Mouse (Mus musculus): Measurements from ENCODE around the gene Pop7. TPM values are rescaled to one million over a fixed set of nuclear protein-coding genes. Genes with fewer than 3 reads are reported as not detected.

Pop7 gene
- total RNA-seq (2021) = 29.9 and 31.7 TPM in 2 replicates
- long read RNA-seq, transcript Pop7-201 (2 exons, 881 nt) = minor isoform, 8 of 18 reads
- long read RNA-seq, transcript Pop7-202 (1 exons, 988 nt) = major isoform, 9 of 18 reads
- long read RNA-seq, partial matches to known transcripts = 0 of 18 reads
- long read RNA-seq, other reads (novel, unspliced or antisense) = 1 of 18 reads

DNA sequence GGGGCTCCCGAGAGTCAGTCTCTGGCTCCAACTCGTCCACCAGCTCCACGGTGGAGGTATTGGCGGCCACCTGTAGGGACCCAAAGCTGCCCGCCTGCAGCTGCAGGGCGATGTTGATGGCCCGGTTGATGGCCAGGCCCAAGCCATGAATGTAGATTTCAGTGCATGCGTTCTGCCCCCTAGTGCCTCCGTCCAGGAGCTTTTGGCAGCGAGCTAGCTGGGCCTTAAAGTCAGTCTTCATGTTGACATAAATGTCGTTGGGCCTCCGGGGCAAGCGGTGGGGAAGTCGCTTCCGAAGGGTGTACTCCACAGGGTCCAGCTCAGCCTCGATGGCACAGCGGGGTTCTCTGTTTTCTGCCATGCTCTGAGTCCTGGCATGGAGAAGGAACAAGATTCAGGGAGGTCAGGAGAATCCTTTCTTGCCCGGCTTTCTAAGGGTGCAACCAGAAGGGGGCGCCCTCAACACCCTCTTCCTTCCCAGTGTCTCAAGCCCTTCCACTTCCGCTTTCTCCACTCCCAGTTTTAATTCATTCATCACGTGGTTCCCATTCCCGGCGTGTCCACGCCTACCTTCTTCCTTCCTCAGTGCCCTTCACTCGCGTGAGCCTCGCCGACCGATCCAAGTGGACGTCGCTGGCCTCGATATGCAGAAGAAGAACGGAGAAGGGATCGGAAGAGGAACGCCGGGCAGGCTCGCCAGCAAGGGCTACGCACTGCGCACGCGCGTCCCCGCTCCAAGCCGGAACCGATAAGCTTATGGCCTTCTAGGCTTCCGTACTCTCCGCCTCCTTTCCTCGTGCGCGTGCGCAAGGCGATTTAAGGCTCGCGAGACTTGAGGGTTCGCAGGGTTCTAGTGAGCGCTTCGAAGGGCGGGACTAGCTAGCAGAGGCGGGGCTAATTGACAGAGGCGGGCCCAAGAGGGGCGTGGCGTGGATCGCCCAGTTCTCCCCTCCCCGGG lies at the start of gene Pop7:
TSS of gene Pop7 (minus strand) at position 810 of the 958 bp plus-strand sequence.
- peak; percentile 99 for DNase-seq

DNA sequence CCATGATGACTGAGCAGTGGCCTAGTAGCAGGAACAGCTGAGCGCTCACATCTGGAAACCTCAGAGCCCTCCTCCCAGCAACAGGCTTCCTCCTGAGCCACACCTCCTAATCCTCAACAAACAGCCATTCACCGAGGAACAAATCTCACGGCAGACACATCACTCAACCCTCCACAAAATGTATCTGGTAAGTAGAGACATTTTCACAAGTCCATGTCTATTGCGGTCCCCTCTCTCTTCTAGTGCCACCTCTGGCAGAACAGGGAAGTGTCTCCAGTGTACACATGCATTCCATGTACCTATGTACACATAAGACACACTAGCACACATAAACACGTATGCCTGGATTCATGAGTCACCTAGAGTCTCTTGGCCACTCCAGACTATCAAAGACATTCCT lies 48.8 kb upstream of the Pop7 start:
- DNase-seq = no peak

DNA sequence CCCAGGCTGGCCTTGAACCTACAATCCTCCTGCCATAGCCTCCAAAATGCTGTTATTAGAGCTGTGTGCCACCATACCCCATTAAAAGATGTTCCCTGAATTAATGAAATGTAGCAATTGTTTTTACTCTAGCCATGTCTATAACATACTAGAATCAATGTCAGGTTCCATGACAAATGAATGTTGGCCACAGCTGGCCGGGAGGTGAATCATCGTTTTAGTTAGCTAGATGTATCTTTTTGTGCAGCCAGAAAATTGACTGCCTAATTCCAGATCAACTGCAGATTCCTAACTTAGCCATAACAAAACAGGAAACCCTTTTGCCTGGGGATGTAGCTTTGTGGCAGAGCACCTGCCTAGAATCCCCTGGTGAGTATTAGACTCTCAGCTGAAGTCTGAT lies 47.5 kb upstream of the Pop7 start:
- DNase-seq = no peak

DNA sequence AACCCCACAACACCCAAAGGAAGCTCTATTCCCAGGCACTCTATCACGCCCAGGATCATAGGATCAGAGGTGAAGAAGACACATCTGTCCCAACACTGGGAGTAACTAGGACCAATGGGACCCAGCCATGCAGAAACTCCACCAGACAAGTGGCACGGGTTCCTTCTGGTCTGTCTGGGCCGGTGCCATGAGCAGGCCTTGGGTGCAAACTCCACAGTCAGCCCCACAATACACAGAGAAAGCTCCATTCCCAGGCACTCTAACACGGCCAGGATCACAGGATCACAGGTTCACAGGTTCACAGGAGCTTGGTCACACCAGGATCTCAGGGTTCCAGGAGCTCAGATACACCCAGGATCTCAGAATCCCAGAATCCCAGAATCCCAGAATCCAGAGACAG lies 43.3 kb upstream of the Pop7 start:
- no peak for DNase-seq

DNA sequence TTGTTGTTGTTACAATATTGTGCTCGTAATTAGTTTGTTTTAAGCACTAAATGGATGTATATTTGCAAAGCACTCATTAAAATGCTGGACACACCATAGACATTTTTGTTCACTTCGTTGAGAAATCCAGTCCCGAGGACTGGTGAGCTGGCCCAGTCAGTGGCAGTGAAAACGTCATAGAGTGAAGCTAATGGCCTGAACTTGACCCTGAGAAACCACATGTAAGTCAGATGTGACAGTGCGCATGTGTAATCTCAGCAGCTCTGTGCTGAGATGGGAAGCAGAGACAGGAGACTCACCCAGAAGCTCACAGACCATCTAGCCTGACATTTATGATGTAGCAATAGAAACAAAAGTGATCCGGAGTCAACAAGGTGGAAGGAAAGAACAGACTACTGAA lies 42.6 kb upstream of the Pop7 start:
- no peak for DNase-seq

DNA sequence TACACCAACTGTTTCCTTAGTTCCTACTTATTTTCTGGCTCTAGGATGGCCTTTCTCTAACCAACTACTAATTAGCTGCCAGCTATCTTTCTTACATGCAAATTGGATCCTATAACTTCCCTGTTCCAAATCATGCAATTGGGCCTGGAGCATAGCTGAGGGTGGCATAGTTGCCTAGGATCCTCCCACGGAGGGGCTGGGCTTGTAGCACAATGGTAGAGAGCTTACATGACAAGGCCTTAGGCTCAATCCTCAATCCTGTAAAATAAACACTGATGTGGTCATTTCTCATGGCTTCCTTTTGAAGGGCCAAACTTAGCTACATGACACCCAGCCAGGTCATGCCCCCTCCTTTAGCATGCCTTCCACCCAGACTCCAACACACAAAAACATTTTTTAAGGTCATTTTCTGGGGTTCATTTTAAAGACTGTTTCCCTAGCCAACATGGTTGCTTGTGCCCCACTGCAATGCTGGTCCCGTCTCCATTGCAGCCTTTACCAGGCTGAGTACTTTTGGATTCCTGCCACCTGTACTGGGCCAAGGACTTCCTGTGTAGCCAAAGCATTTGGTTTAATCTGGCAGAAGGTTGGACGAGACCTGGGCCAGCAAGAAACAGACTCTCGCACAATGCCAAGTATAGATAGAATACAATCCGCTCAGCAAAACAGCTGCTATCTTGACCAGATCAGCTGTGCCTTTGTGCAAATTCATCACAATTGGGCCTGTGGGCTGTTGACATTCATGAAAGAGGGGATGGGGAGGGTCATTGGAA lies 39.6 kb upstream of the Pop7 start:
- DNase-seq = no peak

DNA sequence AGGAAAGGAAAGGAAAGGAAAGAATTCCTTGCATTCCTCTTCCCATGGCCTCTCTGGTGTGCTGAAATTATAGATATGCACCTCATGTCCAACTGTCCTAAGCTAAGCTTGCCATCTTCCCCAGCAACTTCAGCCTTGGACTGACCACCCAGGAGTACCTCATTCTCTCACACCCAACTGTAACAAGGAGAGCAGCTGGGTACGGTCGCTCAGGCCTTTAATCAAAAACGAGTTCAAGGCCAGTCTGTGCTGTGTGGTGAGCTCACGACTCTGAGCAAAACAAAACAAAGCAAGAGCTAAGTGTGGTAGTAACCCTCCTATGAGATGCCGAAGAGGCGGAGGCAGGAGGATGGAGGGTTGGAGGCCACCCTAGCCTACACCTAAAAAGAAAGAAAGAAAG lies 38.7 kb upstream of the Pop7 start:
- DNase-seq = no peak

DNA sequence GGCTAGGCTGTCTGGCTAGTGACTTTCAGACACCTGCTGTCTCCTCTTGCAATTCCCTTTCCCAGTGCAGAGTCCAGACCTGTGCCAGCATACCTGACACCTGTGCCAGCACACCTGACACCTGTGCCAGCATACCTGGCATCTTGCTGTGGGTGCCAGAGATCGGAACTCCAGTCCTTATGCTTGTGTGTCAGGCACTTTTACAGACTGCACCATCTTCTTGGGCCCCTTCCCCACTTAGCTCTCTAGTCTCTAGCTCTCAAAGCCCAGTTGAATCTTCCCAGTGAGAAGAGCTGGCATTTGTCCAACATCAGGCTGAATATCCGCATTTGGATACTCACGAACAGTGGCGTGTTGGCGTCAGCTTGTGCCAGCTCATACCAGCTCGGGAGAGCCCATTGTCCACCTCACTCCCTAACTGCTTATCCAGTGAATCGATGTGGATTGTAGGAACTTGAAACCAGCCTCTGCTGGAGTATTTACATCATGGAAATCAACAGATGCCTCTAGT lies 37.0 kb upstream of the Pop7 start:
- DNase-seq = no peak

DNA sequence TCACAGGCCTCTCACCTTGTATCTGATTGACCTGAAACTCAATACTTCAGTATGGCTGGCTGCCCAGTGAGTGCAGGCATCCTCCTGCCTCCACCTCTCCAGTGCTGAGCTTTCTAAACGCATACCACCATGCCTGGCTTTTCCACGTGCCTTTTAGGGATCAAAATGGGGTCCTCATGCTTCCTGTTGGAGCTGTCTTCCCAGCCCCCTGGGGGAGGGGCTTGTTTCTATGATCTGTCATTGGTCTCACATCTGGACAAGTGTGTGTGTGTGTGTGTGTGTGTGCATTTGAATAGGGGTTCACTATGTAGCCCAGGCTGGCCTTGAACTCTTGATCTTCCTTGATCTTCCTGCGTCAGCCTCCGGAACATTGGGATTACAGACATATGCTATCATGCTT lies 35.1 kb upstream of the Pop7 start:
- no peak for DNase-seq

DNA sequence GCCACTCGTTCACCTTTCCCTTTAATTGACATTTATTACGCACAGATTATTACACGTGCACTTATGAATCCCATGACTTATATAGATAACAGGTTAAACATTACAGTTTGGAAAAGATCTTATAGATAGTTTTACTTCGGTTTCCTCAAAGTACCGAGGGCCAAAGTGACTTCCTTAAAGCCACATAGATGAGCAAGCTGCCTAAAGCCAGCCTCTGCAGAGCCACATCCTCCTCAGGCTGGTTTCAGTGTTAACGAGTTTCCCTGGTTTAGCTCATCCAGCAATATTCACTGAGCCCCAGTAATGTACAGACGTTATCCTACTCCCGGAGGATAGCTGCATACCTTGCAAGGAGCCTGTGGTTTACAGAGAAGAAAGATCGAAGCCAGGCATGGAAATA lies 33.0 kb upstream of the Pop7 start:
- no peak for DNase-seq

DNA sequence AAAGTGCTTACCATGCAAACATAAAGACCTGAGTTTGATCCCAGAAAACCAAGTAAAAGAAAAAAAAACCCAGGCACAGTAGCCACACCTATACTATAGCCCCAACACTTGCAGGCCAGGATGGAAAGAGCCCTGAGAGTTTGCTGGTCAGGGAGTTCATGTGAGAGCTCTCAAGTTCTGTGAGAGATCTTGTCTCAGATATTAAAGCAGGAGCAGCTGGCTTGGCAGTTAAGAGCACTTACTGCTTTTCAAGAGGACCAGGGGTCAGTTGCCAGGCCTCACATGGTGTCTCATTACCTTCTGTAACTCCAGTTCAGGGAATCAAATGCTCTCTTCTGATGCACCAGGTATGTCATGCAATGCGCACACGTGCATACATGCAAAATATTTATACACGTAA lies 32.4 kb upstream of the Pop7 start:
- DNase-seq = no peak

DNA sequence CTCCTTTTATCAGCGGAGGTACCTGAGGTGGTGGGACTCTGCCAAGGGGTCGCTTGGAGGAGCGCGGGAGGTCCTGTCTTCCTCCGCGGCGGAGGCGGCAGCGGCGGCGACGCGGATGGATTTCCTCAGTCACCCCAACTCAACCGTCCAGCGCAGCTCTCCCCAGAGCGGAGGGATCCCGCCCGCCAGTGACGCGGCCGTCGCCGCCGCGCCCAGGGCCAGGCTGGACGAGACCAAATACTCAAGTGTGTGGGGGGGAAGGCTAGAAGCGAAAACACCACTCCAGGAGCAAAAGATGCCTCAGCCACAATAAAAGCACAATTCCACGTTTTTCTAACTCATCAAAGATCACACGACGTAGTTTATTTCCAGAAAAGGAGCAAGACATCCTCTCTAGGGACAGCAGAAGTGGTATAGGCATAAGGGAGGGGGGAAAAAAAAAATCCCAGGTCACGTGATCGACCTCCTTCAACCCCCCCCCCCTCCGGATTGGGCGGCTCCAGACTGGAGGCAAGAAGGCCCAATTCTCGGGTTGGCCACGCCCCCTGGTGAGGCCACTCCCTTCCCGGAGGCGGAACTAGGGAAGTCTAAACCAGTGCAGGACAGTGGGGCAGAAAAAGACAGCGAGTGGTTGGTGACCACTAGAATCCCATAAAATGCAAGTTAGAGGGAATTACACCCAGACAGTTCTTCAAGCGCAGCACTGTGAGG lies 31.0 kb upstream of the Pop7 start, which contains the start of the genes Epo and Gnb2:
TSS of gene Epo (minus strand) at position 126 of the 711 bp plus-strand sequence.
TSS of gene Gnb2 (minus strand) at position 394 of the 711 bp plus-strand sequence.
- peak; percentile 99 for DNase-seq

DNA sequence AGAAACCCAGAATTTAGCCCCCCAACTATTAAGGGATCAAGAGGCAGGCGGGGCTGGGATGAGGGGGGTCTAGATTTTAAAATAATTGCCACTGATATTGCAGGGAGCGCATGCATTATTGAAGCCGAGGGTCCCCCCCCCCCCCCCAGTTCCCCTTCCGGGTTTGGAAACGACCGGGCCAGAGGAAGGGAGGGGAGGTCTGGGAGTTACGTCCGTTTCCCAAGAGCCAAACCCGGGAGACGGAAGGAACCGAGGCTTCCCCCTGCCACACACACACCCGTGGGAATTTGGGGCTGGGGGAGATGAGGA lies 30.4 kb upstream of the Pop7 start:
- no peak for DNase-seq

DNA sequence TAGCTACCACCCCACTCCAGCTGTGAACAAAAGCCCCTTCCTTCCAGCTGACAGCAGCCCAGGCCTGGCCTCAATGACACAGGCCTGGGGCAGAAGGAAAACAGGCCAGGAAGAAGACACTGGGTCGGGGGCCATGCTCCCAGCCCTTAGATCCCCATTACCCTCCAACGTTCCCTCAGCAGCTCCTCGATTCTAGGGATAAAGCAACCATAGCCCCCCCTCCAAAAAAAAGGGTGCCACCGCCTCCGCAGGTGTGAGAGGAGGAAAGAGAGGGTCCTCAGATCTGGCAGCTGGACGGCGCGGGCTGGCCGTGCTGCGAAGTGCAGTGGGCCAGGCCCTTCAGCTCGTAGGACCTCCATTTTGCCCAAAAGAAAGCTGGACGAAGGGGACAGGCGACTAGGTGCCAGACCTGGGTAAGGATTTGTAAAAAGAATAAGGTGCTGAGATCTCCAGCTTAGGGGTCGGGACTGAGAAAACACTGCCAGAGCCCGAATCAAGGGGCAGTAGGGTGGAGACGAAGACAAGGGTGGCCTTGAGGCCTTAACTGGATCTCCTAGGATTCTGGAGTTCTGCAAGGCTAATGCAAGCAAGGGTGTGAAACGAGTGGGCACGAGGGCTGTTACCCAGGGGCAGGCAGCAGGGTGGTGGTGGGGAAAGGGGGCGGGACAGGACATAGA lies 30.0 kb upstream of the Pop7 start:
- no peak for DNase-seq

DNA sequence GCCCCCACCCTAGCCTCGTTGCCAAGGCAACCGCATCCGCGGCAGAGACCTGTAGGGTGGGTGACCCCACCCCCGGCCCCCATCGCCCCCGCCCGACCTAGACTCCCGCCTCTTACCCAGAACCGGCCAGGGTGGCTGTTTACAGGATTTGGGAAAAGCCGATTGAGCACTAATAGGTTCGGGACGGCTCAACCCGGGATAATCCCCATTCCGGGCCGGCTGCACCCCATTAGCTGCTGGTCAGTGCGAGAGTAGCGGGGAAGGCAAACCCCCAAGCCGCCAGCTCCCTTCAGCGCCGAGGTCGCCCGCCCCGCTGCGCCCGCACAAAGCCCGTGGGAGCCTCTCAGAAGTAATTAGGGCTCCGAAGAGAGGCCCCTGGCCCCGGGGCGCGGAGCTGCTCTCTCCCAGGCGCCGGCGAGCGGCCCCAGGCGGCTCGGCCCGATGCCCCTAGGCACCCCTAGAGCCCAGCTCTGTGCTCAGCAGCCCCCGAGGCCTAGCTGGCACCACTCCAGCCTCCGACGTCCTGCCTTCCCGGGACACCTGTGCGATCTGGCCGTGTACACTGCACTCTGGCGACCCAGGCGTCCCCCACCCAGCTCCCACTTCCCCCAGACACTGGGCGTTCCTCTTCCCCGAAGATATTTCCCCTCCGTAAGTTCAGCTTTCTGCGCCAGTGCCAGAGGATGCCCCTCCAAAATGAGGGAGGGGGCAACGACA lies 29.3 kb upstream of the Pop7 start:
- peak; percentile 70 for DNase-seq

DNA sequence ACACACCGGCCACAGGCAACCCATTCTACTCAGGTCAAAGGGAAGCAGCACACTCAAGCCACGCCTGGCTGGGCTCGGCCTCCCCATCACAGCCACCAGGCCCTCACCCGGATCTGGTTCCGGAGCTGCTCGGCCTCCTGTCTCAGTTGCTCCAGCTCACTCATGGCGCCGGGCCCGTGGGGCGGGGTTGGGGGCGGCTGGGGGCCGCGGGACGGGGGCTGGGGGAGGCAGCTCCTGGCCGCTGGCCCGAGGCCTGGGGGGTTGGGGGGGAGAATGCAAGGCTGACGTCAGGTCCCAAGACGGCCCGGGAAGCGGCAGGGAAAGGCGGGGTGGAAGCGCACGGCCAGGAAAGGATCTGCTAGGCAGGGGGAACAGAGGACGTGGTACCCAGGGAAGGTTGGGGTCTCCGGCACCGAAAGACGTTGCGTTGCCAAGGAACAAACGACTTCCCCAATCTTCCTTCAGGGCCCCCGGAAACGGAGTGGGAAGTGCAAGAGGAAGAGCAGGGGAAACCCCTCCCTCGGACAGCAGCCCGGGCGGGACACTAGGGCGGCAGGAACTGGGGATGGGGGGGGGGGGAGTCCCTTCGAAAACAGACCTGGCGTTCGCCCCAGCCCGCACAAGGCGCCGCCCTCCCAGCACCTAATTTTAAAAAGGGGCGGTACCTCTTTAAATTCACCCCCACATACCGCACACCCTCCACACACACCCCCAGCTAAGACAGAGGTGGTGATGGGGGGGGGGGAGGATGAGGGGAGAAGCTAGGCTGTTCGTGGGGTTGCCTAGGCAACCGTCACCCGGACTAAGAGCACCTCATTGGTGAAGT lies 28.5 kb upstream of the Pop7 start:
- DNase-seq = peak; percentile 71

DNA sequence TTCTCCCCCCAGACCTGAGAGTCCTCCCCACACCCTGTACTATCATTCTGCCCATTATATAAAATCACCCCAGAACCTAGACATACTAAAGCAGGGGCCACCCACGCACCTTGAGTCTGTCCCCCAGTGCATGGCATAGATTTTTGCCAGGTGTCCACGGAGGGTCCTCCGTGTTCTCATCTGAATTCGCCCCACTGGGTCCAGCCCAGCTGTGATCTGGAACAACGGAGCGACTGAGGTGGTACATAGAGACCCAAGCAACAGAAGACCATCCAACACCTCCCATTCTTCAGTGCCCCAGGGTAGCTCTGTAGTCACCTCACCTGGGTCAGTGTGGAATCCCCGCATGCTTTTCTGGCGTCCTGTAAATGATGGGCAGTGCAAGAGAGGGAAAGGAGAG lies 27.8 kb upstream of the Pop7 start:
- DNase-seq = no peak

DNA sequence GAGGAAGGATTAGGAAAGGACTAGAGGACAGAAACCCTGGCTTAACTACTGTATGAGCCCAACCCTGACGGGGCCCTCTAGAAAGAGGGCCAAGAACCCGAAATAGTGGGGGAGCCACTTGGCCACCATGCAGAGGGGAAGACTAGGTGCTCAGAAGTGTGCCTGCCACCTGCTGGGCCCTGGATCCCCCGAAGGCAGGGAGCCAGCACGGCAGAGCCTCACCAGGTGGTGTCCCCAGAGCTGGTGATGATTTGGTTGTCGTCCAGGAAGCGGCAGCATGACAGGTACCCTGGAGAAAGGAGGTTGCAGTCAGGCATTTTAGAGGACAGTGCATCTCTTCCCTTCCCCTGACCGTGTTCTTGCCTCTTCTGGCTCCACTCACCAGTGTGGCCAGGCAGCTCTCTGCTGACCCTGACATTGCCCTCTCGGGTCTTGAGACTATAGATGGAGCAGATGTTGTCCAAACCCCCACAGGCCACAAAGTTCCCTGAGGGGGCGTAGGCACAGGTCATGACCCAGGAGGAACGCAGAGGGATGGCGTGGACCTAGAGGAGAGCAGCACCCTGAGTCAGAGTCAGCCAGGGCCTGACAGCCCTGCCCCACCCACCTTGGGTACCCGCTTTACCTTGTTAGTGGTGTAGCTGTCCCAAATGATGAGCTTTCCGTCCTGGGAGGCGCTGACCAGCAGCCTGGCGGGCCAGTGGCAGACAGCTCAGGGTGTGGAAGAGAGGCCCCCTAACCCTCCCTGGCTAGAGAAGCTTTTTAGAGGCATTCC lies 27.1 kb upstream of the Pop7 start:
- DNase-seq = no peak
